Mouse (Mus musculus): ENCODE measurements around the gene Dcun1d3. TPM values are rescaled to one million over a fixed set of nuclear protein-coding genes. Genes with fewer than 3 reads are reported as not detected.

Gene Dcun1d3
- polyA plus RNA-seq, 1 experiment from 2014 or later: 6.4 TPM

DNA sequence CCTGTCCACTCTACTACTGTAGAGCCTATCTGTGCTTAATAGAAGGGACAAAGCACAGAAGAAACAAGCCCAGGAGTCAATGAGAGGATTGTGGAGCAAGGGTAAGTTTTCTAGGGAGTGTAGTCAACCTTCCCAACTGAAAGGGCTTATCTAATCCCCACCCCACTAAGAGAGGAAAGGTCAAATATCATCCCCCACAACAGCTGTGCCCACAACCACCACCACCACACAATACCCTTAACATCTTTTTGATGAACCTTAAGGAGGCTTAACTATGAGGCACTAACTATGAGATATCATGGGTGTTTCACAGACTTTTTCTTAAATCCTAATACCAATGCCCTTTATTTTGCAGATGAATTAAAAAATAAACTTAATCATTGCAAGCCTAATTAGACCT lies 43.6 kb downstream of the Dcun1d3 start:
- no peak overlapping the region for H3K4me2 ChIP-seq
- H3K27ac ChIP-seq (replicated peaks): no peak overlapping the region
- H3K4me1 ChIP-seq: no peaks in the 10 kb centered on the region
- H3K9ac ChIP-seq: no peak overlapping the region
- no peak for ATAC-seq (ENCODE audit: extremely low read depth, insufficient number of reproducible peaks, low FRiP score, low TSS enrichment)
- peaks cover 61% of the 10 kb centered on the region for H3K36me3 ChIP-seq
- H3K4me3 ChIP-seq: no peak overlapping the region
- no peaks in the 10 kb centered on the region for H3K9me3 ChIP-seq
- no peaks in the 10 kb centered on the region for H3K27me3 ChIP-seq (replicated peaks)

DNA sequence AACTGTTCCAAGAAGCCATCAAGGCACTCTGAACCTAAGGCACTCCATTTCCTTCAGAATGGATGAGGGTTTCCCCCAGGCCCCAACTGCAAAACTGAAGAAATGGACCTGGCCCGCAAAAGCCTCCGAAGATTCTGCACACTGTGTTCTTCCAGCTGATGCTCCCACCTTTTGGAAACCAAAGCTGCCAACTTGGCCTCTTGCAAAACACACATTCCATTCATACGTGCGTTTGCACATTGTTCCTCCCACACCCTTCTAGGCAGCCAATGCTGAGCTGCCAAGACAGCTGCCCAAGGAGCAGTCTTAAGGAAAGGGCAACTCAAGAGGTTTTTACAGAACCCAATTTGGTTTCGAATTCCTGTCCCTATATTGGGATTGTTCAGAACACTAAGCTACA lies 45.4 kb downstream of the Dcun1d3 start:
- no peak overlapping the region for H3K4me3 ChIP-seq
- WGBS: 64% methylated on average over 5 of the region's 5 CpGs
- no peak overlapping the region for H3K4me2 ChIP-seq
- H3K27me3 ChIP-seq (replicated peaks): no peaks in the 10 kb centered on the region
- peaks cover 46% of the 10 kb centered on the region for H3K36me3 ChIP-seq
- no peak overlapping the region for H3K9ac ChIP-seq
- no peak overlapping the region for H3K27ac ChIP-seq (replicated peaks)
- no peaks in the 10 kb centered on the region for H3K4me1 ChIP-seq
- H3K9me3 ChIP-seq: no peaks in the 10 kb centered on the region
- no peak for ATAC-seq (ENCODE audit: extremely low read depth, insufficient number of reproducible peaks, low FRiP score, low TSS enrichment)

DNA sequence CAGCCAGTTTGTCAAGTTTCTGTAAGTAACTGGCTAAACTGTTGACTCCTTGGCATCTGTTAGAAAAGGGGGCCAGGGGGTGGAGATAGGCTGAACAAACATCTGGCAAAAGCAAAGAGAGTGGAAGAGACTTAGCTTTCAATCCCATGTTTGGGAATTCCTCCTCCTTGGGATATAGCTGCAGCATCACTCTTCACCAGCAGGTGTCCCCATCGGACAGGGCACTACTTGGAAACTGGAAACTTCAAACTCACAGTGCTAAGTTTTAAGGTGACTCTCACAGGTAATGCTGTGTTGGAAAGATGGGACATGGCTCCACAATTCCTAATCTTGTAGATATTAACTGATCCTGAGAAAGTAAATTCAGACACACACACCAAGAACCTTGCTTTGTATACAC lies 47.0 kb downstream of the Dcun1d3 start:
- 0% methylated on average over 1 of the region's 1 CpGs for WGBS
- H3K4me2 ChIP-seq: no peak overlapping the region
- H3K9ac ChIP-seq: no peak overlapping the region
- H3K4me1 ChIP-seq: no peaks in the 10 kb centered on the region
- no peak overlapping the region for H3K27ac ChIP-seq (replicated peaks)
- no peak for ATAC-seq (ENCODE audit: extremely low read depth, insufficient number of reproducible peaks, low FRiP score, low TSS enrichment)
- no peak overlapping the region for H3K4me3 ChIP-seq
- H3K27me3 ChIP-seq (replicated peaks): no peaks in the 10 kb centered on the region
- H3K36me3 ChIP-seq: peaks cover 47% of the 10 kb centered on the region
- H3K9me3 ChIP-seq: no peaks in the 10 kb centered on the region

DNA sequence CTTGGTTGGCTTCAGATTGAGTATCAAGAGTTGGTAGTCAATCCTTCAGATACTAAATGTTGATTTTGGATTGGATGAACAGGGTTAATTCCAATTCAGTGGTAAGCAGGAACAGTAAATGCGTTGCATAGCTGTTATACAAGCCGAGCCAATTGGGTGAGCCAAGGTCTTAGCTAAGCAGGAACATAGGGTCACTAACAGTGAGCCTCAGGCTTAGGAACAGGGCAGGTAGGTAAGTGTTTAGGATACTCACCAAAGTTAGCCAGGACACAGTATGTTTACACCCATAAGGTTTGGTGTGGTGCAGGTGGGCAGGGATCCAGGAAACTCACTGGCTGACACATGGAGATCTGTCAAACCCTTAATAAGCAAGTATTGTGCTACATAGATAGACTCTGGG lies 48.7 kb downstream of the Dcun1d3 start:
- Histone ChIP-seq H3K27ac (replicated peaks) (no peak overlapping the region), H3K27me3 (replicated peaks) (no peaks in the 10 kb centered on the region), H3K9ac (no peak overlapping the region), H3K4me3 (no peak overlapping the region), H3K4me2 (no peak overlapping the region), H3K36me3 (peaks cover 49% of the 10 kb centered on the region), H3K4me1 (no peaks in the 10 kb centered on the region), H3K9me3 (no peaks in the 10 kb centered on the region)
- ATAC-seq (ENCODE audit: extremely low read depth, insufficient number of reproducible peaks, low FRiP score, low TSS enrichment): no peak
- WGBS: 79% methylated on average over 2 of the region's 2 CpGs

DNA sequence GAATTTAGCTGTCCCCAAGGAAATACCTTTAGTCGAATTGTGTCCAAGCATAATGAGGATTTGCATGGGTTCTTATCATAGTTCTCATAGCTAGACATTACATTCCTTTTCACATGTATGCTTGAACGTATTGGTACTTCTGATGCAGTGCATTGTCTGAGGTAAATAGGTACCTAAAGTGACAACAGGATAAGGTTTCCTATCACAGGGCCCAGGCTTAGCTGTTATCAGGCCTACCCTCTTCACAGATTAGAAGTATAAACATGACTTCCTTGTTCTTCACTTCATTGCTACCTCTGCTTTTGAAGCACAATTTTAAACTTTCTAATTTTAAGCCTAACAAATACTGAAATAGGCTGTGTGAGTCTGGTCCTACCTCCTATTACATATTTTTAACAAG lies 50.6 kb downstream of the Dcun1d3 start:
- 62% methylated on average over 2 of the region's 2 CpGs for WGBS

DNA sequence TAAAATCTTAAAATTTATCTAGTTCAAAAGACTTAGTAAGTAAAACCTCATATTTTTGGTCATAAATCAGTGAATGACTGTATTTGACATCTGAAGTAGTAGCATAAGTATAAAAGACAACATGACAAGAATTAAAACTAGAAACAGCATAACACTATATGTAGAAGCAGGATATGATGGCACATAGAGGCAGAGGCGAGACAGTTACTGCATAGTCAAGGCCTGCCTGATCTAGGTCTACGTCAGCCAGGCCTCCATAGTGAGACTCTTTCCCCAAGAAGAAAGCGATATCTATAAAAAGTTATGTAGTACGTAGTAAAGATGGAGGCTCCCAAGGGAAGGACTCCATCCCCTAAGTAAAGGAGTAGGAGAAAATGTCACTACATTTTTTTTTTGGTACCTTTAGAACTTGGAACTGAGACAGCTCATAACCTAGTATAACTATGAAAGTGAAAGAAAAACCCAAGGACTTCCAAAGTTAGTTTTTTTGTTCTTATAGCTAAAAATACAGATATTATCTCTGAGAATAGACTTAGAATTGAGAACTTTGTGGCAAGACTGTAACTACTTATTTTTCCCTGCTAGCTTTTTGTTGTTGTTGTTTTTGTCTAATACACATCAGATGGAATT lies 54.2 kb downstream of the Dcun1d3 start:
- Histone ChIP-seq H3K4me1 (no peaks in the 10 kb centered on the region), H3K27me3 (replicated peaks) (no peaks in the 10 kb centered on the region), H3K9ac (no peak overlapping the region), H3K36me3 (peaks cover 34% of the 10 kb centered on the region), H3K27ac (replicated peaks) (no peak overlapping the region), H3K4me2 (no peak overlapping the region), H3K4me3 (no peak overlapping the region), H3K9me3 (no peaks in the 10 kb centered on the region)
- ATAC-seq (ENCODE audit: extremely low read depth, insufficient number of reproducible peaks, low FRiP score, low TSS enrichment): no peak
- 86% methylated on average over 4 of the region's 4 CpGs for WGBS

More for the DNA sequence above, 50.6 kb downstream of the Dcun1d3 start:
- H3K9me3 ChIP-seq: no peaks in the 10 kb centered on the region
- H3K4me2 ChIP-seq: no peak overlapping the region
- H3K4me1 ChIP-seq: no peaks in the 10 kb centered on the region
- H3K9ac ChIP-seq: no peak overlapping the region
- no peaks in the 10 kb centered on the region for H3K27me3 ChIP-seq (replicated peaks)
- ATAC-seq (ENCODE audit: extremely low read depth, insufficient number of reproducible peaks, low FRiP score, low TSS enrichment): no peak
- peaks cover 39% of the 10 kb centered on the region for H3K36me3 ChIP-seq
- H3K4me3 ChIP-seq: no peak overlapping the region
- H3K27ac ChIP-seq (replicated peaks): no peak overlapping the region

DNA sequence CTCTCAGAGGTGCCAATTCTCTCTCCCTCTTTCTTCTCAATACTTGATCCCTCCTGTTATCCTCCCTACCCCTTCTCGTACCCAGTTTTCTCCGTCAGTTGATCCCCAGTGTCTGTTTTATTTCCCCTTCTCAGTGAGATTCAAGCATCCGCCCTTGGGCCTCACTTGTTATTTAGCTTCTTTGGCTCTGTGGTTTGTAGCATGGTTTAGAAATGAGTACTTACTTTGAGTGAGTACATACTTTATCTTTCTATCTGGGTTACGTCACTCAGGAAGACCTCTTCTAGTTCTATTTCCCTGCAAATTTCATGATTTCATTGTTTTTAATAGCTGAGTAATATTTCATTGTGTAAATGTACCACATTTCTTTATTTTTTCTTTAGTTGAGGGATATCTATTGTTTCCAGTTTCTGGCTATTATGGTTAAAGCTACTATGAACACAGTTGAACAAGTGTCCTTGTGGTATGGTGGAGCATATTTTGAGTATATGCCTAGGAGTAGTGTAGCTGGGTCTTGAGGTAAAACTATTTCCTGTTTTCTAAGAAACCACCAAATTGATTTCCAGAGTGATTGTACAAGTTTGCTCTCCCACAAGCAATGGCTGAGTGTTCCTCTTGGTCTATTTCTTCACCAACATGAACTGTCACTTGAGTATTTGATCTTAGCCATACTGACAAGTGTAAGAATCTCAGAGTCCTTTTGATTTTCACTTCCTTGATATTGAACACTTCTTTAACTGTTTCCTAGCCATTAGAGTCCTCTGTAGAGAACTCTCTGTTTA lies 59.9 kb downstream of the Dcun1d3 start:
- Histone ChIP-seq H3K4me1 (no peaks in the 10 kb centered on the region), H3K9ac (no peak overlapping the region), H3K27ac (replicated peaks) (no peak overlapping the region), H3K36me3 (peaks cover 43% of the 10 kb centered on the region), H3K4me3 (no peak overlapping the region), H3K27me3 (replicated peaks) (no peaks in the 10 kb centered on the region), H3K4me2 (no peak overlapping the region), H3K9me3 (no peaks in the 10 kb centered on the region)
- no peak for ATAC-seq (ENCODE audit: extremely low read depth, insufficient number of reproducible peaks, low FRiP score, low TSS enrichment)
- 93% methylated on average over 4 of the region's 4 CpGs for WGBS

DNA sequence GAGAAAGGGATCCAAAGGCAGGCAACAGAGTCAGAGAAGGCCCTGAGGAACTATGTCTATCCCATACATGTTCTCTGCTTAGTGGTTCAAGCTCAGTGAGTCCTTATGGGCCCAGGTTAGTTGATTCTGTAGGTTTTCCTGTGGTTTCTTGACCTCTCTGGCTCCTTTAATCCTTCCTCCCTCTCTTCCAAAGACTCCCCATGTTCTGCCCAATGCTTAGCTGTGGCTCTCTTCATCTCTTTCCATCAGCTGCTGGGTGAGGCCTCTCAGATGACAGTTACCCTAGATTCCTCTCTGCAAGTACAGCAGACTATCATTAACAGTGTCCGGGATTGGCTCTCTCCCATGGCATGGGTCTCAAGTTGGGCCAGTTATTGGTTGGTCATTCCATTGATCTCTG lies 60.7 kb downstream of the Dcun1d3 start:
- H3K27ac ChIP-seq (replicated peaks): no peak overlapping the region
- H3K4me2 ChIP-seq: no peak overlapping the region
- H3K9me3 ChIP-seq: no peaks in the 10 kb centered on the region
- peaks cover 45% of the 10 kb centered on the region for H3K36me3 ChIP-seq
- H3K27me3 ChIP-seq (replicated peaks): no peaks in the 10 kb centered on the region
- no peak overlapping the region for H3K9ac ChIP-seq
- 98% methylated on average over 1 of the region's 1 CpGs for WGBS
- no peaks in the 10 kb centered on the region for H3K4me1 ChIP-seq
- no peak overlapping the region for H3K4me3 ChIP-seq
- ATAC-seq (ENCODE audit: extremely low read depth, insufficient number of reproducible peaks, low FRiP score, low TSS enrichment): no peak

DNA sequence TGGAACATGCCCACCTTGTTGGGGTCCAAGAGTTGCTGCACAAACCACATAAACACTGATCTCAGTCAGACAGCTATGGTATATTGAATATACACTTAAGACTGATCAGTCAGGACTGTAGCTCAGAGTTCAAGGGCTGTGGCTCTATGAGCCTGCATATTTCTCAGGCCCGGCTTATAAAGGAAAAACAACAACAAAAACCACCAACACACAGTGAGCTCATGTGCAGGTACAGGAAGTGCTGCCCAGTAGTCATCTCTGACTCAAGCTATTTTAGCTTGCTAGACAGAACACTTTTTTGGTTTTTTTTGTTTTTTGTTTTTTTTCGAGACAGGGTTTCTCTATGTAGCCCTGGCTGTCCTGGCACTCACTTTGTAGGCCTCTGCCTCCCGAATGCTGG lies 87.4 kb downstream of the Dcun1d3 start:
- no peaks in the 10 kb centered on the region for H3K27me3 ChIP-seq (replicated peaks)
- no peaks in the 10 kb centered on the region for H3K4me1 ChIP-seq
- H3K36me3 ChIP-seq: peaks cover 87% of the 10 kb centered on the region
- H3K4me2 ChIP-seq: no peak overlapping the region
- H3K4me3 ChIP-seq: no peak overlapping the region
- no peak overlapping the region for H3K27ac ChIP-seq (replicated peaks)
- H3K9me3 ChIP-seq: no peaks in the 10 kb centered on the region
- ATAC-seq (ENCODE audit: extremely low read depth, insufficient number of reproducible peaks, low FRiP score, low TSS enrichment): no peak
- 87% methylated on average over 3 of the region's 3 CpGs for WGBS
- no peak overlapping the region for H3K9ac ChIP-seq

DNA sequence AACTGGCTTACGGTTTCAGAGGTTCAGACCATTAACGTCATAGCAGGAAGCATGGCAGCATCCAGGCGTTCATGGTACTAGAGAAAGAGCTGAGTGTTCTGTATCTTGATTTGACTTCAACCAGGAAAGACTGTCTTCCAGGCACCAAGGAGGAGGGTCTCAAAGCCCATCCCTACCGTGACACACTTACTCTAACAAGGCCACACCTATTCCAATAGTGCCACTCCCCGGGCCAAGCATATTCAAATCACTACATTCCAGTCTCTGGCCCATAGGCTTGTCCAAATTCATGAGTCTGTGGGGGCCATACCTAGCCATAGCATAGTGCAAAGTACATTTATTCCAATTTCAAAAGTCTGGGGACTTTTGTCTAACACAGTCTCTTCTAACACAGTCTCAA lies 88.7 kb downstream of the Dcun1d3 start:
- no peaks in the 10 kb centered on the region for H3K27me3 ChIP-seq (replicated peaks)
- WGBS: 84% methylated on average over 5 of the region's 5 CpGs
- peaks cover 74% of the 10 kb centered on the region for H3K36me3 ChIP-seq

More for the DNA sequence above, 88.7 kb downstream of the Dcun1d3 start:
- H3K27ac ChIP-seq (replicated peaks): no peak overlapping the region
- H3K4me1 ChIP-seq: no peaks in the 10 kb centered on the region
- no peak for ATAC-seq (ENCODE audit: extremely low read depth, insufficient number of reproducible peaks, low FRiP score, low TSS enrichment)
- H3K9me3 ChIP-seq: no peaks in the 10 kb centered on the region
- no peak overlapping the region for H3K4me3 ChIP-seq
- no peak overlapping the region for H3K9ac ChIP-seq
- no peak overlapping the region for H3K4me2 ChIP-seq

Data from heart, embryonic 13.5 days (tissue).